Mouse (Mus musculus): ENCODE measurements around the gene Fam71e2. TPM values are rescaled to one million over a fixed set of nuclear protein-coding genes. Genes with fewer than 3 reads are reported as not detected.

Gene Fam71e2
- polyA plus RNA-seq, 1 experiment from 2014 or later, result not detected

GRCm38 (mm10) chr7:4746326-4746980, 24.6 kb downstream of the Fam71e2 start:
- peaks cover 10% of the 10 kb centered on the region for H3K4me1 ChIP-seq (replicated peaks)
- H3K9me3 ChIP-seq, result no peaks in the 10 kb centered on the region
- H3K27me3 ChIP-seq, result no peaks in the 10 kb centered on the region
- H3K4me2 ChIP-seq, result no peak overlapping the region
- H3K9ac ChIP-seq (replicated peaks), result no peak overlapping the region
- H3K27ac ChIP-seq, result no peak overlapping the region
- H3K4me3 ChIP-seq (replicated peaks), result no peak overlapping the region
- peaks cover 55% of the 10 kb centered on the region for H3K36me3 ChIP-seq
- ATAC-seq (ENCODE audit: insufficient number of reproducible peaks, insufficient read depth, low FRiP score, low TSS enrichment, low read depth), result no peak
- WGBS, result 88% methylated on average over 22 of the region's 22 CpGs

- Histone ChIP-seq H3K36me3 (peaks cover 55% of the 10 kb centered on the region), H3K4me2 (no peak overlapping the region), H3K4me3 (replicated peaks) (no peak overlapping the region), H3K9me3 (no peaks in the 10 kb centered on the region), H3K9ac (replicated peaks) (no peak overlapping the region), H3K4me1 (replicated peaks) (peaks cover 16% of the 10 kb centered on the region), H3K27me3 (no peaks in the 10 kb centered on the region), H3K27ac (no peak overlapping the region)
- no peak for ATAC-seq (ENCODE audit: insufficient number of reproducible peaks, insufficient read depth, low FRiP score, low TSS enrichment, low read depth)
- 98% methylated on average over 6 of the region's 6 CpGs for WGBS
Measured at GRCm38 (mm10) chr7:4744886-4745285, 26.2 kb downstream of the Fam71e2 start.

GRCm38 (mm10) chr7:4743354-4743753, 27.7 kb downstream of the Fam71e2 start:
- H3K9me3 ChIP-seq, result no peaks in the 10 kb centered on the region
- no peak overlapping the region for H3K9ac ChIP-seq (replicated peaks)
- ATAC-seq (ENCODE audit: insufficient number of reproducible peaks, insufficient read depth, low FRiP score, low TSS enrichment, low read depth), result no peak
- WGBS, result 61% methylated on average over 2 of the region's 2 CpGs
- H3K27ac ChIP-seq, result no peak overlapping the region
- H3K27me3 ChIP-seq, result no peaks in the 10 kb centered on the region
- peaks cover 21% of the 10 kb centered on the region for H3K4me1 ChIP-seq (replicated peaks)
- H3K4me3 ChIP-seq (replicated peaks), result no peak overlapping the region
- peaks cover 51% of the 10 kb centered on the region for H3K36me3 ChIP-seq
- no peak overlapping the region for H3K4me2 ChIP-seq

GRCm38 (mm10) chr7:4742482-4742819, 28.7 kb downstream of the Fam71e2 start:
- Histone ChIP-seq H3K9ac (replicated peaks) (peak overlapping the region; percentile 32; the same call in 1 of the 2 replicates), H3K36me3 (peaks cover 51% of the 10 kb centered on the region), H3K9me3 (no peaks in the 10 kb centered on the region), H3K4me3 (replicated peaks) (no peak overlapping the region), H3K4me2 (no peak overlapping the region), H3K27ac (no peak overlapping the region), H3K4me1 (replicated peaks) (peaks cover 21% of the 10 kb centered on the region), H3K27me3 (no peaks in the 10 kb centered on the region)
- WGBS, result 90% methylated on average over 6 of the region's 6 CpGs
- no peak for ATAC-seq (ENCODE audit: insufficient number of reproducible peaks, insufficient read depth, low FRiP score, low TSS enrichment, low read depth)

- H3K9me3 ChIP-seq, result no peaks in the 10 kb centered on the region
- H3K4me1 ChIP-seq (replicated peaks), result peaks cover 21% of the 10 kb centered on the region
- no peak for ATAC-seq (ENCODE audit: insufficient number of reproducible peaks, insufficient read depth, low FRiP score, low TSS enrichment, low read depth)
- peaks cover 48% of the 10 kb centered on the region for H3K36me3 ChIP-seq
- 86% methylated on average over 21 of the region's 21 CpGs for WGBS
- H3K27me3 ChIP-seq, result no peaks in the 10 kb centered on the region
- peak overlapping the region; percentile 72 for H3K4me3 ChIP-seq (replicated peaks)
- peak overlapping the region; percentile 89 for H3K4me2 ChIP-seq
- peak overlapping the region; percentile 87 for H3K9ac ChIP-seq (replicated peaks)
- H3K27ac ChIP-seq, result 0 out of 2 replicates have a peak overlapping the region, but pooled peaks have one; percentile 91
Measured at GRCm38 (mm10) chr7:4741672-4742481, 29.2 kb downstream of the Fam71e2 start.

- Histone ChIP-seq H3K9me3 (no peaks in the 10 kb centered on the region), H3K36me3 (peaks cover 41% of the 10 kb centered on the region), H3K4me2 (peak overlapping the region; percentile 89), H3K4me3 (replicated peaks) (peak overlapping the region; percentile 72), H3K27me3 (no peaks in the 10 kb centered on the region), H3K9ac (replicated peaks) (peak overlapping the region; percentile 87), H3K4me1 (replicated peaks) (peaks cover 21% of the 10 kb centered on the region), H3K27ac (peak overlapping the region; percentile 91)
- ATAC-seq (ENCODE audit: insufficient number of reproducible peaks, insufficient read depth, low FRiP score, low TSS enrichment, low read depth), result no peak
- 7% methylated on average over 4 of the region's 4 CpGs for WGBS
Measured at GRCm38 (mm10) chr7:4741151-4741550, 30.0 kb downstream of the Fam71e2 start.

GRCm38 (mm10) chr7:4740309-4740727, 30.8 kb downstream of the Fam71e2 start:
- WGBS, result under 1% methylated on average over 14 of the region's 14 CpGs

GRCm38 (mm10) chr7:4739544-4740275, 31.4 kb downstream of the Fam71e2 start, which contains the start of gene Kmt5c:
Kmt5c (plus strand) TSS chr7:4740115.
- H3K4me2 ChIP-seq, result peak within 1 kb of the TSS; percentile 89
- peak within 1 kb of the TSS; percentile 87 for H3K9ac ChIP-seq (replicated peaks)
- peak within 1 kb of the TSS; percentile 72 for H3K4me3 ChIP-seq (replicated peaks)
- under 1% methylated on average over 35 of the region's 44 CpGs for WGBS
- ATAC-seq (ENCODE audit: insufficient number of reproducible peaks, insufficient read depth, low FRiP score, low TSS enrichment, low read depth), result peak; percentile 99
- peaks cover 30% of the 10 kb centered on the region for H3K36me3 ChIP-seq
- peaks cover 21% of the 10 kb centered on the region for H3K4me1 ChIP-seq (replicated peaks)
- H3K27me3 ChIP-seq, result no peaks in the 10 kb centered on the region
- no peaks in the 10 kb centered on the region for H3K9me3 ChIP-seq
- peak within 1 kb of the TSS; percentile 91 for H3K27ac ChIP-seq

More at GRCm38 (mm10) chr7:4740309-4740727, 30.8 kb downstream of the Fam71e2 start:
- H3K9me3 ChIP-seq, result no peaks in the 10 kb centered on the region
- H3K4me3 ChIP-seq (replicated peaks), result peak overlapping the region; percentile 72
- peak overlapping the region; percentile 89 for H3K4me2 ChIP-seq
- ATAC-seq (ENCODE audit: insufficient number of reproducible peaks, insufficient read depth, low FRiP score, low TSS enrichment, low read depth), result no peak; the same call in 1 of the 2 replicates
- peaks cover 33% of the 10 kb centered on the region for H3K36me3 ChIP-seq
- H3K27me3 ChIP-seq, result no peaks in the 10 kb centered on the region
- peak overlapping the region; percentile 91 for H3K27ac ChIP-seq
- peaks cover 21% of the 10 kb centered on the region for H3K4me1 ChIP-seq (replicated peaks)
- H3K9ac ChIP-seq (replicated peaks), result peak overlapping the region; percentile 87

- Histone ChIP-seq H3K4me3 (replicated peaks) (peak overlapping the region; percentile 37), H3K4me1 (replicated peaks) (peaks cover 21% of the 10 kb centered on the region), H3K9ac (replicated peaks) (peak overlapping the region; percentile 40; the same call in 1 of the 2 replicates), H3K9me3 (no peaks in the 10 kb centered on the region), H3K4me2 (peak overlapping the region; percentile 61), H3K27me3 (no peaks in the 10 kb centered on the region), H3K36me3 (peaks cover 23% of the 10 kb centered on the region), H3K27ac (peak overlapping the region; percentile 79)
- ATAC-seq (ENCODE audit: insufficient number of reproducible peaks, insufficient read depth, low FRiP score, low TSS enrichment, low read depth), result no peak
- 54% methylated on average over 10 of the region's 10 CpGs for WGBS
Measured at GRCm38 (mm10) chr7:4739041-4739543, 32.0 kb downstream of the Fam71e2 start.

- whole genome bisulfite sequencing, result 65% methylated on average over 6 of the region's 6 CpGs
- no peak for ATAC-seq (ENCODE audit: insufficient number of reproducible peaks, insufficient read depth, low FRiP score, low TSS enrichment, low read depth)
- Histone ChIP-seq H3K27ac (no peak overlapping the region), H3K4me1 (replicated peaks) (no peaks in the 10 kb centered on the region), H3K36me3 (no peaks in the 10 kb centered on the region), H3K4me2 (no peak overlapping the region), H3K9me3 (peaks cover 3% of the 10 kb centered on the region; the same call in 1 of the 2 replicates), H3K27me3 (no peaks in the 10 kb centered on the region), H3K4me3 (replicated peaks) (no peak overlapping the region), H3K9ac (replicated peaks) (no peak overlapping the region)
Measured at GRCm38 (mm10) chr7:4732968-4733392, 38.1 kb downstream of the Fam71e2 start.
